Mouse (Mus musculus): Measurements from ENCODE around the gene Olfr1359. TPM values are rescaled to one million over a fixed set of nuclear protein-coding genes. Genes with fewer than 3 reads are reported as not detected.
"Not testable (repeated sequence)": the region's sequence is repeated elsewhere in the genome, so short reads cannot be mapped to it uniquely, and the experiment has no call there.

Gene Olfr1359
- not detected in 2 replicates for polyA plus RNA-seq (2015; fragmentation: Nextera tagmentation; extraction: Ambion mirVana)

DNA sequence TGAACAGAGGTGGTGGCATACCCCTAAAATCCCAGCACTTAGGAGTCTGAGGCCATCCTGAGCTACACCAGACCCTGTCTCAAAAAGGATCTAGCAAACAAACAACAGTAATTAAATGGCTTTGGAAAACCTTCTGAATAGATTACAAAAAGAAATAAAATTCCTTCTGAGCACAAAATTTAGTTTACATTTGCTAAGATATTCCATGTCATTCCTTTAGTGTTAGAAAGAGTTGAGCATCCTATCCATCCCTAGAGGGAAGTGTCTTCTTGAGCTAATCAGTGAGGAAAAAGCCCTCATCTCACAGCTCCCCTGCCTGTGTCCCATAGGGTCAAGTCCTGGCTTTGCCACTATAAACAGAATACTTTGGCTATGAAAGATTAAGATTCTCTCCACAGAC, at the start of gene Olfr1359:
Olfr1359 (plus strand) TSS at position 301 of the 400 bp plus-strand sequence.
- Histone ChIP-seq H3K36me3 (replicated peaks) (no peaks in the 10 kb centered on the region), H3K4me1 (replicated peaks) (no peaks in the 10 kb centered on the region), H3K9me3 (replicated peaks) (no peaks in the 10 kb centered on the region), H3K9ac (no peak within 1 kb of the TSS), H3K4me3 (replicated peaks) (no peak within 1 kb of the TSS), H3K27me3 (peaks cover 15% of the 10 kb centered on the region), H3K27ac (replicated peaks) (no peak within 1 kb of the TSS), H3K4me2 (no peak within 1 kb of the TSS)
- no peak for ATAC-seq (ENCODE audit: insufficient read depth)

DNA sequence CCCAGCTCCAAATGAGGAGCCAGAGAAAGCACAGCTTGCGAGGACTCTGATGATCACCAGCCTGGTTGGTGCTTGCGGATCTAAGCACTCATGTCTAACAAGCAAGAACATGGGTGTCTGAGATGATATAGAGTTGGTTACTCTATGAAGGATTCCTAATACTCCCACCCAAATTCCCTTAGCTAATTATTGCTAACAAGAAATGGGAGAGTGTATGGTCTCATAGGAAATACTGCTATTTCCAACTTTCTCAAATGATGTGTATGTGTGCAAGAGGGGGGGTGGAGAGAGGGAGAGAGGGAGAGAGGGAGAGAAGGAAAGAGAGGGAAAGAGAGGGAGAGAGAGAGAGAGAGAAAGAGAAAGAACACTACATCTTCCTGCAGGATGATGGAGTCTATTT, 34.6 kb upstream of the Olfr1359 start, which contains the start of gene Olfr1361:
Olfr1361 (minus strand) TSS at position 101 of the 400 bp plus-strand sequence.
- H3K9me3 ChIP-seq (replicated peaks) = no peaks in the 10 kb centered on the region
- no peak for ATAC-seq (ENCODE audit: insufficient read depth)
- no peak within 1 kb of the TSS for H3K4me3 ChIP-seq (replicated peaks)
- no peaks in the 10 kb centered on the region for H3K27me3 ChIP-seq
- WGBS (ENCODE audit: insufficient replicate concordance) = 67% methylated on average over 2 of the region's 2 CpGs
- no peaks in the 10 kb centered on the region for H3K36me3 ChIP-seq (replicated peaks)
- no peak within 1 kb of the TSS for H3K27ac ChIP-seq (replicated peaks)
- no peak within 1 kb of the TSS for H3K4me2 ChIP-seq
- no peak within 1 kb of the TSS for H3K9ac ChIP-seq
- no peaks in the 10 kb centered on the region for H3K4me1 ChIP-seq (replicated peaks)

DNA sequence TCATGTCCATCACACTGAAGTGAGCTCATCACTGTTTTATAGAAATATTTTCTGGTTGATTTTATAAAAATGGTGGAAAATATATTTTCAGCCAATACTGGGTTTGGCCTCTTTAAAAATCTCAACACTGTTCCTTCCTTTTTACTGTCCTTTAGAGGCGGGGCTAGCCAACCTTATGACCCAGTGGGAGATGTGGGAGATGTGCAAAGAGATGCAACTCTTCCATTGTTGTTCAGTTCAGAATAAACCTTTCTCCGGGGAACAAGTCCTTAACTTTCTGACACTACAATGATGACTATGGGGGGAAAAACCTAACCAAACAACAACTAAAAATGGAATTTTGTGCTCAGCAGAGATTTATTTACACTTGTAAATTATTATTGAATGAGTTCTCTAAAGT, 20.6 kb upstream of the Olfr1359 start, which contains the start of gene Olfr1360:
Olfr1360 (minus strand) TSS at position 101 of the 400 bp plus-strand sequence.
- Histone ChIP-seq H3K4me2 (no peak within 1 kb of the TSS), H3K27ac (replicated peaks) (no peak within 1 kb of the TSS), H3K4me3 (replicated peaks) (no peak within 1 kb of the TSS), H3K36me3 (replicated peaks) (no peaks in the 10 kb centered on the region), H3K9ac (no peak within 1 kb of the TSS), H3K4me1 (replicated peaks) (no peaks in the 10 kb centered on the region), H3K9me3 (replicated peaks) (no peaks in the 10 kb centered on the region), H3K27me3 (no peaks in the 10 kb centered on the region; the same call in 1 of the 2 replicates)
- no peak for ATAC-seq (ENCODE audit: insufficient read depth)
- 54% methylated on average over 2 of the region's 2 CpGs for WGBS (ENCODE audit: insufficient replicate concordance)

DNA sequence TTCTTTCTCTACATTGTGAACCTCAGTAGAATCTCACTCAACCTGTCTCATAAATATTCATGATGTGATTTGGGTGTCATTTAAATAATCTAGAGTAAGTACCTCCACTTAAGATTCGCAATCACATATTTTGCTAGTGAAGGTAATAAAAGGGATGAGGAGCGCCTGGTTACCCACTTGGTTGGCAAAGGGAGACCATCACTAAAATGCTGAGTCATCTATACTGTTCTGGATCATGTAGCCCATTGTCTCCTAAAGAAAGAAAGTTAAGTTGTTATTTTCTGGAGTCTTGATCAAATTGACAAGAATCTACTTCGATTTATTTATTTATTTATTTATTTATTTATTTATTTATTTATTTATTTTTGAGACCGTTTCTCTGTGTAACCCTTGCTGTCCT, 8.8 kb downstream of the Olfr1359 start:
- H3K36me3 ChIP-seq (replicated peaks) = no peaks in the 10 kb centered on the region
- ATAC-seq (ENCODE audit: insufficient read depth) = no peak
- H3K4me3 ChIP-seq (replicated peaks) = no peak overlapping the region
- H3K27me3 ChIP-seq = 0 out of 2 replicates have a peak, but pooled peaks cover 7% of the 10 kb centered on the region
- H3K9me3 ChIP-seq (replicated peaks) = no peaks in the 10 kb centered on the region
- H3K27ac ChIP-seq (replicated peaks) = no peak overlapping the region
- 49% methylated on average over 4 of the region's 4 CpGs for WGBS (ENCODE audit: insufficient replicate concordance)
- H3K9ac ChIP-seq = no peak overlapping the region
- H3K4me2 ChIP-seq = no peak overlapping the region
- peaks cover 8% of the 10 kb centered on the region for H3K4me1 ChIP-seq (replicated peaks)

DNA sequence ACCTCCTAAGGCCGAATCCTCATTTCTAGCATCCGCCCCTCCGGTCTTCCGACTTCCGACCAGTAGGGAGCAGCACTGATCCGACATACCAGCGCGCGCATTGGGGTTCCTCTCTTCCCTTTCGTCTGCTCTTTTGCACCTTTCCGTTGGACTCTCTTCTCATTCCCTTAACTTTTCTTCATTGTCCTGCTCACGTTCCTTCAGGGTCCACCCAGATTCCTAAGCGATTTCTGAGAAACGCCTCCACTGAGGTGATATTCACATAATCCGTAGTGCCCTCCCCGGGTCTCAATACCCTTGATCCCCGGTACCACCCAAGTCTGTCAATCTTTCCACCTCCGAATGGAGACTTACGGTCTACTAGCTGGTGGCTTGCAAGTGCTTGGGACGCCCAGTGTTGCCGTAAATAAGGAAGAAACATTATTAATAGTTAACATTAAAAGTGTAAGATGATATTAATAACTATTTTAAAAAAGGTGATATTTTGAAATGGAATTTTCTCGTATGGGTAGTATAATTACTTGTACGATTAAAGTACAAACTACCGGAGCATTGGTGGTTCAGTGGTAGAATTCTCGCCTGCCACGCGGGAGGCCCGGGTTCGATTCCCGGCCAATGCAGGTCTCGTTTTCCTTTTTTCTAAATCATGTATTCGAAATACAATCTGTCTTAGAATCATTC, 12.3 kb downstream of the Olfr1359 start:
- Histone ChIP-seq H3K27me3 (no peaks in the 10 kb centered on the region), H3K4me1 (replicated peaks) (peaks cover 27% of the 10 kb centered on the region), H3K27ac (replicated peaks) (peak overlapping the region; percentile 85), H3K4me3 (replicated peaks) (peak overlapping the region; percentile 72), H3K9me3 (replicated peaks) (no peaks in the 10 kb centered on the region), H3K4me2 (peak overlapping the region; percentile 84), H3K9ac (peak overlapping the region; percentile 63), H3K36me3 (replicated peaks) (no peaks in the 10 kb centered on the region)
- peak; percentile 74 for ATAC-seq (ENCODE audit: insufficient read depth)
- WGBS (ENCODE audit: insufficient replicate concordance) = under 1% methylated on average over 32 of the region's 32 CpGs

DNA sequence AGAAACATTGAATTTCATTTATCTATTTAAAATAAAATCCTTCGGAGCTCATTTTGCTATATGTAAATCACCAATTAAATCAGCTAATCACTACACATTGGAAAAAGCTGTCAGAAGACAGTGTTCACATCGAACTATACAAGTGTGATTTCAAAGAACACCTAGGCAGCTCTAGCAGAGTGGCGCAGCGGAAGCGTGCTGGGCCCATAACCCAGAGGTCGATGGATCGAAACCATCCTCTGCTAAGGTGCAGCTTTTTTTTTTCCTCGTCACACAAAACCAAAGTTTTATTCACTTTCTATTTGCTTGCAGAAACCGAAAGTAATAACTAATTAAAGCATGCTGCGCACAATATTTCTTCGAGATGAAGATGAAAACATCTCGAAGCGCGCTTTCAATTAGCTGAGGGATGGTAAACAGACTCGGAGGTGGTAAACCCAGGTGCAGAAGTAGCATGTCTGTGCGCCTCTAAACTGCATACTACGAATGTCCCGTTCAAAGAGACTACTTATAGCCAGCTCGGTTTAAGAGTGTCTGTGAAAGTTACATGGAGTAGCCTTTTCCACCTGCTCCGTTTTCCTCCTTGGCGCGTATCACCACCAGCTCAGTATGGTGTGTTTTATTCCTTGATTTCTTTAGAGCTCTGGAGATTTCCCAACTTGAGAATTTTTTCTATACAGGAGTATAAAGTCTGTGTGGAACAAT, 13.1 kb downstream of the Olfr1359 start:
- Histone ChIP-seq H3K4me3 (replicated peaks) (peak overlapping the region; percentile 63), H3K27ac (replicated peaks) (peak overlapping the region; percentile 45; the same call in 1 of the 2 replicates), H3K9me3 (replicated peaks) (no peaks in the 10 kb centered on the region), H3K4me1 (replicated peaks) (peaks cover 32% of the 10 kb centered on the region), H3K4me2 (peak overlapping the region; percentile 84), H3K9ac (peak overlapping the region; percentile 64), H3K27me3 (no peaks in the 10 kb centered on the region), H3K36me3 (replicated peaks) (no peaks in the 10 kb centered on the region)
- 2% methylated on average over 22 of the region's 22 CpGs for WGBS (ENCODE audit: insufficient replicate concordance)
- peak; percentile 40 for ATAC-seq (ENCODE audit: insufficient read depth)

DNA sequence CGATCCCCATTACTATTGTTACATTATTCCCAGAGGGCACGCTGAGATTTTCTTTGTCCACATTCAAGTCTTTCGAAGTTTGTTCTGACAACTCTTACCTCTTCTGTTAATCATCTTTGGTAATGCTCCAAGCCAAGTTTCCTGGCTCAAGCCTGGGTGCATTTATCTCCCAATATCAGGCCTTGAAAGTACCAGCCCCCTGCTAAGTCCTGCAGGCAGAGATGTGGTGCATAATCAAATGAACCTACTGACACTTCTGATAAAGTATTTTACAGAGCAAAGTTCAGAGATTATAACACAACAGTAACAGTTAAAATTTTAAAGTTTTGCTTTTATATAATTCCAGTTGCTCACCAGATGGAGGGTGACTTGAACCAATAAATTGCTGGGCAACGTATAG, 13.8 kb downstream of the Olfr1359 start:
- peak overlapping the region; percentile 84 for H3K4me2 ChIP-seq
- H3K4me1 ChIP-seq (replicated peaks) = peaks cover 32% of the 10 kb centered on the region
- no peaks in the 10 kb centered on the region for H3K36me3 ChIP-seq (replicated peaks)
- WGBS (ENCODE audit: insufficient replicate concordance) = 13% methylated on average over 4 of the region's 4 CpGs
- ATAC-seq (ENCODE audit: insufficient read depth) = no peak
- peak overlapping the region; percentile 64; the same call in 1 of the 2 replicates for H3K9ac ChIP-seq
- no peaks in the 10 kb centered on the region for H3K9me3 ChIP-seq (replicated peaks)
- H3K4me3 ChIP-seq (replicated peaks) = peak overlapping the region; percentile 63
- no peaks in the 10 kb centered on the region for H3K27me3 ChIP-seq
- H3K27ac ChIP-seq (replicated peaks) = peak overlapping the region; percentile 45; the same call in 1 of the 2 replicates

DNA sequence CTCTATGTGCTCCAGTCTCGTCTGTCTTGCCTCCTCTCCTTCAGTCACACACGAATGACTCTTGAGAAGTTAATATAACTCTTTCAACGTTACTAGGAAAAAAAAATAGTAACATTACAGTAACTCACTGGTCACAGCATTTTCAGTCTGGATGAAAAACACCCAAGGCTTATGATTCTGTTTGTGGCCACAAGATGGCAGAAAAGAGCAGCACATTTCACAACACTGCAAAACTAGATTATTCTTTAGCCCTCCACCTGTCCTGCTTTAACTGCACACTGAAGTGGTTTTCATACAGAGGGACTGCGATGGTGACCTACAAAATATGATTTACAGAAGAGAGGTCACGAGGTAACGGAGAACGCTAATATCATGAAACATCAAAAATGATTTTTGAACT, 16.8 kb downstream of the Olfr1359 start:
- peaks cover 51% of the 10 kb centered on the region for H3K4me1 ChIP-seq (replicated peaks)
- H3K27me3 ChIP-seq = no peaks in the 10 kb centered on the region
- no peaks in the 10 kb centered on the region for H3K36me3 ChIP-seq (replicated peaks)
- peak overlapping the region; percentile 81 for H3K9ac ChIP-seq
- H3K4me2 ChIP-seq = peak overlapping the region; percentile 90
- ATAC-seq (ENCODE audit: insufficient read depth) = no peak
- peak overlapping the region; percentile 62 for H3K4me3 ChIP-seq (replicated peaks)
- no peaks in the 10 kb centered on the region for H3K9me3 ChIP-seq (replicated peaks)
- H3K27ac ChIP-seq (replicated peaks) = peak overlapping the region; percentile 95
- under 1% methylated on average over 7 of the region's 7 CpGs for WGBS (ENCODE audit: insufficient replicate concordance)

DNA sequence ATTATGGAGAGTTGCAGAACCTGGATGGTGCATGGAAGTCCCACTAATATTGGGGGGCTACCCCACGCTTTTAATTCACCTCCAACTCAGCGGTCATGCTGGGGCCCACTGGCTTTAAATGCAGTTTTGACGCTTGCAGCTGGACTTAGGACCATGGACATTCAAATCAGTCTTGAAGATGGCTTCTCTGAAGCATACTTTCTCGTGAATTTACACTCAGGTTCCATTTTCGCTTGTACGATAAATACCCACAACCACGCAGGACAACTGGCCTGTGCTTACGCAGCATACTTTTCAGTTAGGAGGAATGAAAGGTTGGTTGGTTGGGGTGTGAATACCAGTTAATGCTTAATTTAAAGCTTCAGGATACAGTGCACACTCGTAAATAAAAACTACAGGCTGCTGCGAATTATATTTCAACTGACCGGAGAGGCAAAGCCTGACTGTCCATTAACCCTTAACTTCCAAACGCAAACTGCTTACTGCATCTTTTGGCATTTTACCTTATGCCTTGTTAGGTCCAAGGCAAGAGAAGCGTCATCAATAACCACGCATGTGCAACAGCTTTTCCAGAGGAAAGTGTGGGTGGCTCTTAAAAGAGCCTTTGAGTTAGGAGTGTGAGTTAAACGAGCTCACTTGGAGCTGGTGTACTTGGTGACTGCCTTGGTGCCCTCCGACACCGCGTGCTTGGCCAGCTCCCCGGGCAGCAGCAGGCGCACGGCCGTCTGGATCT, 17.4 kb downstream of the Olfr1359 start:
- Histone ChIP-seq H3K4me2 (peak overlapping the region; percentile 90), H3K27ac (replicated peaks) (peak overlapping the region; percentile 95), H3K9me3 (replicated peaks) (no peaks in the 10 kb centered on the region), H3K36me3 (replicated peaks) (no peaks in the 10 kb centered on the region), H3K4me3 (replicated peaks) (peak overlapping the region; percentile 62), H3K9ac (peak overlapping the region; percentile 81), H3K27me3 (no peaks in the 10 kb centered on the region), H3K4me1 (replicated peaks) (peaks cover 57% of the 10 kb centered on the region)
- WGBS (ENCODE audit: insufficient replicate concordance) = under 1% methylated on average over 22 of the region's 22 CpGs
- peak; percentile 2 for ATAC-seq (ENCODE audit: insufficient read depth)

DNA sequence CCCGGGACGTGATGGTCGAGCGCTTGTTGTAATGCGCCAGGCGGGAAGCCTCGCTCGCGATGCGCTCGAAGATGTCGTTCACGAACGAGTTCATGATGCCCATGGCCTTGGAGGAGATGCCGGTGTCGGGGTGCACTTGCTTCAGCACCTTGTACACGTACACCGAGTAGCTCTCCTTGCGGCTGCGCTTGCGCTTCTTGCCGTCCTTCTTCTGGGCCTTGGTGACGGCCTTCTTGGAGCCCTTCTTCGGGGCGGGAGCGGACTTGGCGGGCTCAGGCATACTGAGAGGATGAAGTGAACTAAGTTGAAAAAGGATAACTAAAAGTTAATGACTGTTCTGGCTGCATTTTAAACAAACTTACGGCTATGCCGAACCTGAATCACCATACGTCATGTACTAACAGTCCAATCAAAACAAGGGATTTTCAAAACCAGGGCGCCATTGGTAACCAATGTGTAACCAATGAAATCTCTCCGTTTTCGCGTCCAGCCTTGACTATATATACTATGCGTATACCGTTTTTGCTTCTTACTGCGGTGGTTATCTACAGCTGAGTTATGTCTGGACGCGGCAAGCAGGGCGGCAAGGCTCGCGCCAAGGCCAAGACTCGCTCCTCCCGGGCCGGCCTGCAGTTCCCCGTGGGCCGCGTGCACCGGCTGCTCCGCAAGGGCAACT, 18.1 kb downstream of the Olfr1359 start, which contains the start of the genes Hist1h2bl and Hist1h2ai:
Hist1h2bl (minus strand) TSS at position 280 of the 676 bp plus-strand sequence.
Hist1h2ai (plus strand) TSS at position 559 of the 676 bp plus-strand sequence.
- H3K36me3 ChIP-seq (replicated peaks); H3K27me3 ChIP-seq; H3K9me3 ChIP-seq (replicated peaks): not testable (repeated sequence)
- peak within 1 kb of the TSS; percentile 62 for H3K4me3 ChIP-seq (replicated peaks)
- 0% methylated on average over 35 of the region's 50 CpGs for WGBS (ENCODE audit: insufficient replicate concordance)
- peak within 1 kb of the TSS; percentile 95 for H3K27ac ChIP-seq (replicated peaks)
- H3K4me1 ChIP-seq (replicated peaks) = peaks cover 62% of the 10 kb centered on the region
- H3K4me2 ChIP-seq = peak within 1 kb of the TSS; percentile 90
- ATAC-seq (ENCODE audit: insufficient read depth) = peak; percentile 81
- H3K9ac ChIP-seq = peak within 1 kb of the TSS; percentile 81
